Mouse (Mus musculus) layer of hippocampus, postnatal 25 days (tissue): ENCODE data around the gene Gm10944. TPM values are rescaled to one million over a fixed set of nuclear protein-coding genes. Genes with fewer than 3 reads are reported as not detected.

Source experiments
- DNase-seq, 2 experiments: peaks; one replicate each; pipeline ENCODE4 v3.0.0; 2022; ENCODE audit warnings: mixed read lengths in 2 of 2, low spot score in 1 of 2; ENCODE audit errors: extremely low spot score in 1 of 2
- total RNA-seq, 2 experiments: library from RNA; stranded (reverse); gene quantifications; 2 replicates each; pipeline ENCODE4 v1.2.3; 2021

The Gm10944 gene
- not detected for total RNA-seq

DNA sequence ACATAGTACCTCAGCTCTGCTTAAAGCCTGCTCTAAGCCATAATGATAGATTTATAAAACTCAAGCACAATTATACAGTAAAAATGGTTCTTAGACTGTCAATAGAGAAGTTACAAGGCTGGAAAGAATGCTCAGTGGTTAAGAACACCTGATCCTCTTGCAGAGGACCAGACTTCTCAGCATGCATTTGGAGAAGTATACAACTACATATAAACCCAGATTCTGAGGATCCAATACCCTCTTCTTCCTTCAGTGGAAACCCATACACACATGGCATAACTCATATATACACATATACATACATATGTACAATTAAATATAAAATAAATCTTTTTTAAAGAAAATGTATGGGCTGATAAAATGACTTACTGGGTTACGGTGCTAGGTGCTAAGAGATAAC lies at the start of gene Gm10944:
Gm10944 (plus strand) TSS at position 301 of the 400 bp plus-strand sequence.
- no peak for DNase-seq

DNA sequence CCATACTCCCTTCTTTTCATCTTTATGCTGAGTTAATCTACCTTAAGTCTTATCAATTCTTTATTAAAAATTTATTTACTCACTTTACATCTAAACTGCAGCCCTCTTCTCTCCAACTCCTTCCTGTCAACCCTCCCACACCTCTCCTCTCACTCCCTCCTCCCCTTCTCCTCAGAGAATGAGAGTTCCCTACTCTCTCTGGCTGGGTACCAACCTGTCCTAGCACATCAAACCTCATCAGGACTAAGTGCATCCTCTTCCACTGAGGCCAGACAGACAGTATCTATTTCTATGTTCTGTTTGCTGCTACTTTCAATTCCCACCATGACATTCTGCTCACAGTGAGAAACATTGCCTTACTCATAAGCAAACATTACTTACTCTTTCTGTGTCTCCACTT lies 25.2 kb upstream of the Gm10944 start:
- DNase-seq, result no peak

DNA sequence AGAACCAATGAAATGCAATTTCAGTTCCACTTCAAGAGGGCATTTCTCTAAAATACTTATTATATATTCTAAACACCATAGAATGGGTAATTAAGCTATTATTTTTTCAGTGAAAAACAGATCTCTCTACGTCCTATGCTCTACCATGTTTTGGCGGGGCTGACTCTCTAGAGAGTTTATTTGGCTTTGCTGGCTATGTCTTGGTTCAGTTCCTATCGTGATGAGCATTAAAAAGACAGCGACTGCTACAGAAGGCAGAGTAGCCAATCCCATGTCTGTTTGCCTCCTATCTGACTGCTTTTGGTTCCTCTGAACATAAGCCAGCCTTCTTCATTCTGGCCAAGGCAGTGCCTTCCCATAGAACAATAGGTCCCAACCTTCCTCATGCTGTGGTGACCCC lies 24.5 kb upstream of the Gm10944 start:
- DNase-seq, result no peak

DNA sequence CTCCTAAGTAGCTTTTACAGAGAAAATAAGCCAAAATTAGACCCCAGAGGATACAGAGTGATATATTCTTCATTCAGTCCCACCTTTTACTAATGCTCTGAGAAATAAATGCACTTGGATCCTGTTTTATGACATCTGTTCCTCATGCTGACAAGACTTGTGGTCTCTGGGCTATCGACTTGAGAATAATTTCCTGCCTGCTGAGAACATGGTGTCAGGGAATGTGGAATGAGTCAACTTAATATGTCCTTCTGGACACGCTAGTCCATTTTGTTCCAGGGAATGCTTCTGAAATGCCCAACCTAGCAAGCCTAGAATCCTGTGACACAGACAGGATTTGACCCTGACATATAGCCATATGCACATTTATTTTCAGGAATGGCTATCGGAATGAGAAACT lies 22.0 kb upstream of the Gm10944 start:
- DNase-seq, result no peak

DNA sequence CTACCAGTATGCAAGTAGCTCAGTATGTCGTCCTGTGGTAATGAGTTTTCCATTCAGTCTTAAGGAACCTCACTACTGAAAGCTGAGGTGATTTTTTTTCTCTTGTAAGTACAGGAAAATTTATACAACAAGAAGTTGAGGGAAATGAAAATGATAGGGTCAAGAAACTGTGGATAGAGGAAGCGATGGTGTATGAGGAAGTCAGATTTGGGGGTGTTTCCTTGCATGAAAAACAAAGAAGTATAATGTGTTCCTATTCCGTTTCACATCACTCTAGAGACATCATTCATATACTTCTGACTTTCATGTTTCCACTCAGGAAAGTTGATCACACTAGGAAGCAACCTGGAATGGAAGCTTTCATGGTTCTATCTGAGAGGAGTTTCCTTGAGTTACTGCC lies 21.2 kb upstream of the Gm10944 start:
- DNase-seq, result no peak

DNA sequence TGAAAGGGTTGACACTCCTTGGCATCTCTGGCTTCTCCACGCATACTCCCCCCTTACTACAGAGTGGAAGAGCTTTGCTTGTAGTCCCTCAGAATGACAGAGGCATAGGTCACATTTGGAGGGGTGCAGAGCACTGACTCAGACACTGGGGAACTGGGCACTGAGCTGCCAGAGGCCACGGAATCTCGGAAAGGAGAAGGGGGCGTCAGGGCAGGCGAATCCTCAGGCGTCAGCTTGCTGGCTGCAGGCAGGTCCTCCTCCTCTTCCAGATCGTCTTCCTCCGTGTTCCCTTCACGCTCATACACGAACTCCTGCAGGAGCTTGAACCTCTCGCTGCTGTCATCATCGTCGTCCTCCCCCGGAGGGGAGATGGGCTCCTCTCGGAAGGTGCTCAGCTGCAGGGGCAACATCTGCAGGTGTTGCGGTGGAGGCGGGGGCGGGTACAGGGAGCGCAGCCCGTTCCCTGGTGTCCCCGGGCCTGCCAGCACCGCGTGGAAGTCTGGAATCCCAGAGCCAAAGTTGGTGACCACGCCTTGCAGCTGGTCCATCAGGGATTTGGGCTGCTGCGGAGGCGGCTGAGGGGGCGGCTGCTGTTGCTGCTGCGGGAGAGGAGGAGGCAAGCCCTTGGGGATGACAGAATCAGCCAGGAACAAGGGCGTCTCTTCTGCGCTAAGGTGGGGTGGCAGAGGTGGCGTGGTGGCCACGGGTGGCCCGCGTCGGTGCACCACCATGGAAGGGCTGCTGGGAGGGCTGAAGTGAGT lies 7.9 kb downstream of the Gm10944 start:
- DNase-seq, result peak in 1 of 2 experiments; percentile 24

DNA sequence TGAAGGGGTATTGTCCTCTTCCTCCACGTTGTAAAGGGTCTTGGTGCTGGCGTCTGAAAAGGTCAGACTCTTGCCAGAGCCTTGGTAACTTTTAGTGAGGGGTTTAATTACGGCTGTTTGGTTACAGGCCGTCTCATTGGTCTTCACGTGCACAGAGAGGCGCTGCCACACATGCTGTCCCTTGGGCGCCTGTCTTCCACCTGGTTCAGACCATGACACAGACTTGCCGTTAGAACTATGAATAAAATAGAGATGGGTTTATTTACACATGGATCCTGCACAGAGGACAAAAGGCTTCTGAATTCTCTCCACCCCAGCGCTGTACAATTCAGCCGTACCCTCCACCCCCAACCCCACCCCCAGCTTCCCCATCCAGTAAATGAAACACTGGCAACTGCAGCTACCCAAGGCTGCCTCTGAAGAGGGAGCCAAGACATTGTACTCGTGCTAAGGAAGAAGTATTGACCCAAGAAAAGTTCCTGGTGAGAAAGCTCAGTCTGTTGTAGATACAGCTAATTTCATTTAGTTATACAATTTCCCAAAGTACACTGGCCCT lies 8.6 kb downstream of the Gm10944 start:
- DNase-seq, result no peak

DNA sequence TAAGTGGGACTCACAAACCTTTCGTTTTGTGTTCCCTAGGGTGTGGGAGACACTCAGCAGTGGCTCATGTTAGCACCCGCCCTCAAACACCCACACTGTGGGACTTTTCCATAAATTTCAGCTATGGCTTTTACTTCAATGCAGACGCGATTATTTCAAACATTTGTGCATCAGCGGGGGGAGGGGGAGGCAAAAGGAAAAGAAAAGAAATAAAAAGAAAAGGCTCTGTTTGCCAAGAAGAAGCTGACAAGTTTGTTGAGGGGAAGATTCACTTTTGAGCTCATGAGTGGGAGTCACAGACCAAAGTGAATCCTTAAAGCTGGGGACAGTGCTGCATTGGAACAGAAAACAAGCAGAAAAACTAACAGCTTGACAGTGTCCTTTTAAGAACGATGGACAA lies 16.3 kb downstream of the Gm10944 start:
- no peak for DNase-seq

DNA sequence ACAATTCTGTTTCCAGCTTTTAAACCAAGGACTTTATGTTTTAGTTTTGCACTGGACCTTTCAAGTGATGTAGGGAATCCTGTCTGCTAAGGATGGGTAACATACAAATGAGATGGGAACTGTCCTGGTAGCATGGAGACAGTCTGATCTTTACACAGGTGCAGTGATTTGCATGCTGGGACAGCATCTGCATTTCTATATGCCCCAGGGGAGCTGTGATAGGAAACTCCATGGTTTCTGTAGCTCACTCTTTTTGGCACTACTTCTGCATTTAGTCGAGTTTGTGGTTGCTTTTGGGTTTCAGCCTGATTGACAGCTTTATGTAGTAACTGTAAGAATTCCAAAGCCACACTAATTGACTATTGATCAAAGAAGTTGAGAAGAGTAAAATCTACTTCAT lies 19.8 kb downstream of the Gm10944 start:
- no peak for DNase-seq

DNA sequence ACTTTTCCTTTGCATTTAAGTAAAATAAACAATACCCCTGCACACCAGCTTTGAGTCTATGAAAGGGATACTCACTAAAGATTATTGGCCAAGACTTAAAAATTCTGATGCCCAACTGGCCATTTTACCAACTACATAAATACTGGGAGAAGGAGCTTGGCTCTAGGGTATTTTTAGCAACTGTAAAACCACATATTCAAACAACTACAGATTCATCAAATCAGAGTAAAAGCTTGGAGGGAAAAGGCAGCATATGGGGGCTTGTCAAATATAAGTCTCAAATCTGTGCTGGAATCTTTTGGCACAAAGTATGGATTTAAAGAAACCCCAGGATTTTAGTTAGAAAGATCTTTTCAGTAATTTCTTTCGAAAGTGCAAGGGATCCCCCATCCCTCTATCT lies 20.2 kb downstream of the Gm10944 start:
- DNase-seq, result no peak

DNA sequence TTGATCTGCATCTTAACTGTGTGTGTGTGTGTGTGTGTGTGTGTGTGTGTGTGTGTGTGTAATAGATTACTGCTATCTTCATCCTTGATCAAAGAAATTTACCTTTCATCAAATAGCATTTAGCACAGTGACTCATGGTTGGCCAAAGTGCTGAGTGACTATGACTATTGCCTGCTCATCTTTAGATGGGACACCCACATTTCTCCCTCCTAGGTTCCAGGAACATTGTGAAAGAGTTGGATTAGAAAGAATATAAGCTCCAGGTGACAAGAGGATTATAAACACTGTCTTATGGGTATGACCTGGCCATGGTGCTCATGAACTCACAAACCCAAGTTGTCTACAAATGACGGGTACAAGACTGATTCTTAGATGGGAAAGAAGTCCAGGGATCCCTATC lies 26.9 kb downstream of the Gm10944 start:
- DNase-seq, result no peak

DNA sequence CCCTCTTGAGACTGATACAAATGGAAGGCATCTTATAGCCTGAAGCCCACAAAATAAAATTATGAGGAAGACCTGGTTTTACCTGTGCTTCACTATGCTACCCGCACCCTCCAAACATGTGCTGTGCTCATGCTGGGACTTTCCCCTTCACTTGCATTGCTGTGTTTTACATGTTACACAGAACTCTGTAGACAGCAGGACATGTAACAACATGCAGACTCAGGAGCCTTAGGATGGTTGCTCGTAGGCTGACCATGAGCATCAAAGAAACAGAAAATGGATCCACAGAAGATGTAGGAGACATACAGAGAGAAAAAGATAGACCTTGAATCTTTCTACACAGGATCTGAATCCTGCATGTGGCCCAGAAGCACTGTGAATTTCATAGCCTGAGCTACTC lies 29.2 kb downstream of the Gm10944 start:
- DNase-seq, result no peak

DNA sequence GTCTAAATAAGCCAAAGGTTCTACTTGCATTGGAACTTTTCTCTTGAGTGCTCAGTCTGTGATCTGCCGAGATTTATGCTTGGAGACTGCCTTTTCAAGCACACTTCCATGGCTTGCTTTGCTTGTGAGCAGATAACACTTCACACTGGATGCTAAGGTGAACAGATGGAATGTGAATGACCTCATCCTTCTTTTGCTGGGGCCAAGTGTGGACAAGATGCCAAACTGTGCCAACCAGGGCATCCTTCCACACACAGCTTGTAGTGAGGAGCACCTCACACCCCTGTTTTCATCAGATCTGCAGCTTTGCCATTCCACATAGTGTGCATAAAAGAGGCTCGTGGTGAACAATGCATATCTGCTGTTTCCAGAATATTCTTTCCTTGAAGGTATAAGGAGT lies 29.7 kb downstream of the Gm10944 start:
- DNase-seq, result no peak

DNA sequence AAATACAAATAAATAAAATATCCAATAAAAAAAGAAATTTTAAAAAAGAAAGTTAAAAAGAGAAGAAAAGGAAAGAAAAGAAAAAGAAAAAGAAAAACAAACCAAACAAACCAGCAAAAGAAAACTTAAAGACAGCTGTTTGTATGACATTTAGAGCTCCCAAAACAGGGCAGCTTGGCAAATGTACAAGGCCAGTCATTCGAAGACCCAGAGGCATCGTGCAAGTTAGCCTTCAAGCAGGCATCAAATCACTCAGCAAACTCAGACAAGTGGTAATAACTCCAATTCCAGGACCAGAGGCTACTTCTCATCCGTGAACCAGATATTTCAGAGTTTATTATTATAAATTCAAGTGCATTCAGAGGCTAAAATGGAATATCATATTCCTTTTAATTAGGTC lies 45.4 kb downstream of the Gm10944 start:
- no peak for DNase-seq

Other genes starting within 250 kb of the Gm10944 start
- gene Adgb, start 209.0 kb upstream of the Gm10944 start, total RNA-seq, result under 1 TPM; 0.22 to 0.45 TPM
- 1 to 10 TPM; 2.9 TPM for gene Rab32, start 123.1 kb upstream of the Gm10944 start, total RNA-seq